Mouse (Mus musculus) heart, adult 2 months (tissue): Measurements from ENCODE around the gene Ppp1cb. TPM values are rescaled to one million over a fixed set of nuclear protein-coding genes. Genes with fewer than 3 reads are reported as not detected.

Experiments used
- DNase-seq, 2 experiments: peaks; one replicate each; pipeline ENCODE4 v3.0.0; 2021
- H3K27ac ChIP-seq: fragments of 200-600 bp; 2 replicates; pipeline ENCODE4 v1.8.1; 2022
- H3K27me3 ChIP-seq: fragments of 200-500 bp; 2 replicates; pipeline ENCODE4 v1.6.1; 2012; ENCODE audit warnings: mild to moderate bottlenecking, low read length, inconsistent platforms, mixed read lengths; ENCODE audit not compliant: control insufficient read depth, insufficient read depth
- H3K36me3 ChIP-seq: fragments of 200-500 bp; 2 replicates; pipeline ENCODE4 v1.6.1; 2012; ENCODE audit warnings: low read length, inconsistent platforms; ENCODE audit not compliant: control insufficient read depth, insufficient read depth
- H3K4me1 ChIP-seq: fragments of 200-500 bp; 2 replicates; pipeline ENCODE4 v1.6.1; 2011; ENCODE audit warnings: low read length; ENCODE audit not compliant: control insufficient read depth, insufficient read depth
- H3K4me3 ChIP-seq: fragments of 200-600 bp; 2 replicates; pipeline ENCODE4 v1.8.1; 2022
- H3K79me2 ChIP-seq: fragments of 200-500 bp; replicated peaks from 2 replicates; pipeline ENCODE4 v1.6.1; 2012; ENCODE audit warnings: mild to moderate bottlenecking, inconsistent platforms, low read length, moderate library complexity, mixed read lengths; ENCODE audit not compliant: control insufficient read depth, insufficient read depth
- H3K9ac ChIP-seq: fragments of 200-500 bp; 2 replicates; pipeline ENCODE4 v1.6.1; 2012; ENCODE audit warnings: low read depth, mild to moderate bottlenecking, control low read depth, inconsistent platforms, low read length, mixed read lengths
- CTCF ChIP-seq: fragments of 200-600 bp; IDR thresholded peaks from 2 replicates; pipeline ENCODE4 v1.8.1; 2022; ENCODE audit warnings: antibody characterized with exemption, mild to moderate bottlenecking, moderate library complexity
- EP300 ChIP-seq: fragments of 200-500 bp; IDR thresholded peaks from 2 replicates; pipeline ENCODE4 v1.6.1; 2011; ENCODE audit warnings: low read depth, low read length, control low read depth; ENCODE audit not compliant: insufficient read depth
- POLR2A ChIP-seq: fragments of 200-500 bp; IDR thresholded peaks from 2 replicates; pipeline ENCODE4 v1.6.1; 2011; ENCODE audit warnings: mild to moderate bottlenecking, low read depth, low read length, control low read depth; ENCODE audit not compliant: insufficient read depth
- WGBS: fragments of 180-500 bp; shearing (Covaris S2); methylation state at CpG from one replicate; pipeline ENCODE4 v1.1.7; 2018; 5-methylcytosine and 5-hydroxymethylcytosine counted together
- intact Hi-C: fragments of 180-260 bp; cut with DNase I; formaldehyde crosslinking; loops from one replicate; pipeline ENCODE4 v1.15.1; 2025
- polyA plus RNA-seq: library from polyadenylated mRNA; depleted of rRNA; stranded (reverse); fragments of >200 nt; gene quantifications from 2 replicates; pipeline ENCODE4 v1.2.3, GENCODE M21; 2012
- total RNA-seq, 2 experiments: library from RNA; stranded (reverse); gene quantifications; 2 replicates each; pipeline ENCODE4 v1.2.3; 2021

The Ppp1cb gene
- total and polyA plus RNA-seq, 3 experiments: 82.1 to 471 (median 423) TPM

- peaks cover 15% of the 10 kb centered on the region for H3K79me2 ChIP-seq
- no peak for DNase-seq
- no peaks in the 10 kb centered on the region for H3K27me3 ChIP-seq
- intact Hi-C loops: no loop called here
- no peak overlapping the region for H3K9ac ChIP-seq
- 28% methylated on average over 2 of the region's 2 CpGs for WGBS
- peaks cover 18% of the 10 kb centered on the region for H3K4me1 ChIP-seq
- no peak overlapping the region for H3K4me3 ChIP-seq
- peak overlapping the region; percentile 57 for H3K27ac ChIP-seq
- no peak for TF ChIP-seq EP300
- no peak for TF ChIP-seq CTCF
- no peak for TF ChIP-seq POLR2A
- H3K36me3 ChIP-seq: peaks cover 49% of the 10 kb centered on the region
Observed at GRCm38 (mm10) chr5:32473029-32473352, 14.3 kb downstream of the Ppp1cb start.

- Histone ChIP-seq H3K4me1 (peaks cover 16% of the 10 kb centered on the region), H3K27me3 (no peaks in the 10 kb centered on the region), H3K27ac (no peak overlapping the region), H3K4me3 (no peak overlapping the region), H3K36me3 (peaks cover 50% of the 10 kb centered on the region), H3K79me2 (peaks cover 12% of the 10 kb centered on the region), H3K9ac (no peak overlapping the region)
- no peak for DNase-seq
- TF ChIP-seq EP300 (no peak), POLR2A (no peak), CTCF (no peak)
- intact Hi-C loops: no loop called here
Observed at GRCm38 (mm10) chr5:32476501-32476900, 17.9 kb downstream of the Ppp1cb start.

- 69% methylated on average over 4 of the region's 4 CpGs for WGBS
- H3K4me3 ChIP-seq: no peak overlapping the region
- H3K36me3 ChIP-seq: peaks cover 46% of the 10 kb centered on the region
- TF ChIP-seq CTCF (no peak), EP300 (no peak), POLR2A (no peak)
- H3K27me3 ChIP-seq: no peaks in the 10 kb centered on the region
- intact Hi-C loops: no loop called here
- H3K4me1 ChIP-seq: peaks cover 7% of the 10 kb centered on the region
- no peak for DNase-seq
- peaks cover 11% of the 10 kb centered on the region for H3K79me2 ChIP-seq
- H3K27ac ChIP-seq: no peak overlapping the region
- no peak overlapping the region for H3K9ac ChIP-seq
Observed at GRCm38 (mm10) chr5:32478972-32479371, 20.3 kb downstream of the Ppp1cb start.

- no peaks in the 10 kb centered on the region; the same call in 1 of the 2 replicates for H3K79me2 ChIP-seq
- TF ChIP-seq EP300: no peak
- TF ChIP-seq CTCF: no peak
- no peak for TF ChIP-seq POLR2A
- intact Hi-C loops: no loop called here
- no peak for DNase-seq
- no peak overlapping the region for H3K9ac ChIP-seq
- H3K4me3 ChIP-seq: no peak overlapping the region
- H3K36me3 ChIP-seq: peaks cover 37% of the 10 kb centered on the region
- H3K27me3 ChIP-seq: no peaks in the 10 kb centered on the region
- no peaks in the 10 kb centered on the region for H3K4me1 ChIP-seq
- 76% methylated on average over 3 of the region's 3 CpGs for WGBS
- no peak overlapping the region for H3K27ac ChIP-seq
Observed at GRCm38 (mm10) chr5:32485430-32485829, 26.8 kb downstream of the Ppp1cb start.

- Histone ChIP-seq H3K4me3 (no peak overlapping the region), H3K27me3 (no peaks in the 10 kb centered on the region), H3K4me1 (no peaks in the 10 kb centered on the region), H3K36me3 (peaks cover 30% of the 10 kb centered on the region), H3K27ac (no peak overlapping the region), H3K9ac (no peak overlapping the region), H3K79me2 (no peaks in the 10 kb centered on the region; the same call in 1 of the 2 replicates)
- TF ChIP-seq POLR2A: no peak
- no peak for TF ChIP-seq EP300
- no peak for TF ChIP-seq CTCF
- no peak for DNase-seq
- WGBS: 74% methylated on average over 2 of the region's 2 CpGs
- intact Hi-C loops: no loop called here
Observed at GRCm38 (mm10) chr5:32488044-32488443, 29.4 kb downstream of the Ppp1cb start.

- H3K27ac ChIP-seq: no peak overlapping the region
- intact Hi-C loops: no loop called here
- no peaks in the 10 kb centered on the region for H3K79me2 ChIP-seq
- no peaks in the 10 kb centered on the region for H3K27me3 ChIP-seq
- WGBS: 75% methylated on average over 3 of the region's 3 CpGs
- H3K36me3 ChIP-seq: peaks cover 14% of the 10 kb centered on the region
- H3K4me1 ChIP-seq: peaks cover 2% of the 10 kb centered on the region
- H3K4me3 ChIP-seq: no peak overlapping the region
- no peak for DNase-seq
- no peak overlapping the region for H3K9ac ChIP-seq
- TF ChIP-seq EP300 (no peak), POLR2A (no peak), CTCF (no peak)
Observed at GRCm38 (mm10) chr5:32494084-32494700, 35.5 kb downstream of the Ppp1cb start.

GRCm38 (mm10) chr5:32508766-32509165 lies 50.1 kb downstream of the Ppp1cb start:
- no peaks in the 10 kb centered on the region for H3K36me3 ChIP-seq
- DNase-seq: no peak
- intact Hi-C loops: no loop called here
- H3K27ac ChIP-seq: no peak overlapping the region
- H3K4me1 ChIP-seq: no peaks in the 10 kb centered on the region
- no peaks in the 10 kb centered on the region for H3K27me3 ChIP-seq
- H3K4me3 ChIP-seq: no peak overlapping the region
- H3K79me2 ChIP-seq: no peaks in the 10 kb centered on the region
- TF ChIP-seq EP300 (no peak), POLR2A (no peak), CTCF (no peak)
- no peak overlapping the region for H3K9ac ChIP-seq
- WGBS: 35% methylated on average over 3 of the region's 3 CpGs
